In genomic region chr9:119970763-119971656, GRCm38 (mm10) we compare ENCODE assay signal across 8 mouse cellular contexts. TPM values are rescaled to one million over a fixed set of nuclear protein-coding genes. Genes with fewer than 3 reads are reported as not detected.
DNase-seq lines count a peak whose midpoint lies in the region; ATAC-seq and TF ChIP-seq lines count a peak whose summit lies in the region.

No protein-coding gene starts in this region.

- no peak overlapping the region for H3K4me2 ChIP-seq in embryonic facial prominence, embryonic 14.5 days (ENCODE audit: low read depth, low read length)
- no peak overlapping the region for H3K4me2 ChIP-seq in kidney, embryonic 16.5 days (replicated peaks; ENCODE audit: low read depth, low read length)
- H3K4me2 ChIP-seq in neural tube, embryonic 15.5 days = no peak overlapping the region

- no peaks in the 10 kb centered on the region for H3K9me3 ChIP-seq in embryonic facial prominence, embryonic 14.5 days (ENCODE audit: control insufficient read depth, low read length)
- H3K9me3 ChIP-seq in kidney, embryonic 16.5 days (ENCODE audit: low read length) = no peaks in the 10 kb centered on the region
- no peaks in the 10 kb centered on the region for H3K9me3 ChIP-seq in neural tube, embryonic 15.5 days (replicated peaks)

- H3K4me3 ChIP-seq in layer of hippocampus, adult 2 months = no peak overlapping the region
- H3K4me3 ChIP-seq in embryonic facial prominence, embryonic 14.5 days (ENCODE audit: low read depth, low read length) = no peak overlapping the region
- no peak overlapping the region for H3K4me3 ChIP-seq in kidney, embryonic 16.5 days (ENCODE audit: low read length)
- no peak overlapping the region for H3K4me3 ChIP-seq in neural tube, embryonic 15.5 days (replicated peaks)

- peak overlapping the region; percentile 11; the same call in 1 of the 2 replicates for H3K9ac ChIP-seq in embryonic facial prominence, embryonic 14.5 days (ENCODE audit: low read depth, low read length)
- H3K9ac ChIP-seq in kidney, embryonic 16.5 days (replicated peaks; ENCODE audit: low read length) = no peak overlapping the region
- no peak overlapping the region for H3K9ac ChIP-seq in neural tube, embryonic 15.5 days (replicated peaks)

- TF ChIP-seq CTCF in layer of hippocampus, adult 2 months (conservative IDR thresholded peaks at IDR 0.05) = no peak
- TF ChIP-seq CTCF in Patski (IDR thresholded peaks at IDR 0.05) = no peak

- in situ Hi-C loops in Patski (cut with MboI; ENCODE audit: low pct_unique_long_range_greater_than_20kb) = loop anchor here (5.0 kb wide), 1 partner anchor 41 kb away; no protein-coding TSS in a partner anchor

- CTCF ChIA-PET in Patski (lab: Charles Lee) = interaction anchor here (1.0 to 1.5 kb wide), 4 partner anchors 23 to 128 kb away, joined by 3 to 6 read pairs (median 4); partner anchors contain the start of genes Gorasp1 and Ttc21a

- 70% methylated on average over 7 of the region's 7 CpGs for WGBS in embryonic facial prominence, embryonic 14.5 days
- 79% methylated on average over 7 of the region's 7 CpGs for WGBS in kidney, embryonic 16.5 days
- 64% methylated on average over 7 of the region's 7 CpGs for WGBS in neural tube, embryonic 15.5 days

- peaks cover 5% of the 10 kb centered on the region; the same call in 1 of the 2 replicates for H3K4me1 ChIP-seq in embryonic facial prominence, embryonic 14.5 days (ENCODE audit: control insufficient read depth, insufficient read depth, low read length)
- 0 out of 2 replicates have a peak, but pooled peaks cover 11% of the 10 kb centered on the region for H3K4me1 ChIP-seq in kidney, embryonic 16.5 days (ENCODE audit: insufficient read depth, low read length)
- H3K4me1 ChIP-seq in neural tube, embryonic 15.5 days = peaks cover 19% of the 10 kb centered on the region

- POLR2A ChIA-PET in Patski (lab: Charles Lee) = interaction anchor here (1.6 kb wide), 1 partner anchor 10 kb away, joined by 3 read pairs; no protein-coding TSS in a partner anchor

- H3K36me3 ChIP-seq in embryonic facial prominence, embryonic 14.5 days (ENCODE audit: control insufficient read depth, insufficient read depth, low read length) = peaks cover 35% of the 10 kb centered on the region
- H3K36me3 ChIP-seq in kidney, embryonic 16.5 days (ENCODE audit: insufficient read depth, low read length) = peaks cover 27% of the 10 kb centered on the region
- no peaks in the 10 kb centered on the region for H3K36me3 ChIP-seq in neural tube, embryonic 15.5 days

- peak overlapping the region; percentile 21; the same call in 1 of the 2 replicates for H3K27ac ChIP-seq in layer of hippocampus, adult 2 months
- H3K27ac ChIP-seq in embryonic facial prominence, embryonic 14.5 days (replicated peaks; ENCODE audit: low read depth, low read length) = no peak overlapping the region
- no peak overlapping the region for H3K27ac ChIP-seq in kidney, embryonic 16.5 days (ENCODE audit: low read length)
- H3K27ac ChIP-seq in neural tube, embryonic 15.5 days (replicated peaks) = peak overlapping the region; percentile 18

- peak; percentile 29 for ATAC-seq in Patski
- peak; percentile 59; the same call in 1 of the 2 replicates for ATAC-seq in embryonic facial prominence, embryonic 14.5 days (ENCODE audit: low read depth)
- ATAC-seq in kidney, embryonic 16.5 days (ENCODE audit: low FRiP score, low TSS enrichment) = 0 out of 2 replicates have a peak, but pooled peaks have one; percentile 58
- ATAC-seq in neural tube, embryonic 15.5 days (ENCODE audit: low FRiP score) = peak; percentile 46; the same call in 1 of the 2 replicates
- ATAC-seq in granulocyte monocyte progenitor cell, adult 5-6 weeks (replicated peaks; ENCODE audit: poor library complexity, severe bottlenecking) = no peak

- no peaks in the 10 kb centered on the region for H3K27me3 ChIP-seq in Patski
- H3K27me3 ChIP-seq in embryonic facial prominence, embryonic 14.5 days (replicated peaks; ENCODE audit: control insufficient read depth, insufficient read depth, low read length) = no peaks in the 10 kb centered on the region
- H3K27me3 ChIP-seq in kidney, embryonic 16.5 days (ENCODE audit: insufficient read depth, low read length) = no peaks in the 10 kb centered on the region
- H3K27me3 ChIP-seq in neural tube, embryonic 15.5 days (replicated peaks) = no peaks in the 10 kb centered on the region

- DNase-seq in layer of hippocampus, adult 2 months (ENCODE audit: low spot score in 2 of 2) = no peak
- DNase-seq in layer of hippocampus, adult 11-12 months (ENCODE audit: low spot score) = no peak
- DNase-seq in Patski (ENCODE audit: low read depth, low spot score) = no peak
- DNase-seq in embryonic facial prominence, embryonic 14.5 days (ENCODE audit: low spot score) = peak; percentile 53
- no peak for DNase-seq in thymus, postnatal 10 days (ENCODE audit: low spot score in 2 of 2)

RNA-seq across cellular contexts. Expression of gene Csrnp1, which starts 13.4 kb away (rescaled TPM):
- 10 to 100 TPM; 13.7 TPM for total RNA-seq in layer of hippocampus, adult 2 months (2021)
- polyA plus RNA-seq in Patski (2021) = 18.8 TPM
- 1.7 and 2.4 TPM in 2 replicates for polyA plus RNA-seq in embryonic facial prominence, embryonic 14.5 days (2014; fragmentation: Nextera tagmentation; extraction: Ambion mirVana)
- 7.1 and 8.7 TPM in 2 replicates for polyA plus RNA-seq in kidney, embryonic 16.5 days (2015; fragmentation: Nextera tagmentation; extraction: Ambion mirVana)
- 1.4 and 3.4 TPM in 2 replicates for polyA plus RNA-seq in neural tube, embryonic 15.5 days (2015; fragmentation: Nextera tagmentation; extraction: Ambion mirVana)
- total RNA-seq in granulocyte monocyte progenitor cell, adult 5-6 weeks (2014; fragmentation: Nextera tagmentation) = 1.3 and 8.5 TPM in 2 replicates
- total RNA-seq in granulocyte monocyte progenitor cell, adult 5-6 weeks (2017) = 8.8 and 16.9 TPM in 2 replicates

RNA-seq across cellular contexts. Expression of gene Ttc21a, which starts 33.6 kb away (rescaled TPM):
- under 1 TPM; 0.49 to 0.92 TPM for total RNA-seq in layer of hippocampus, adult 2 months (2021)
- 0.64 TPM for polyA plus RNA-seq in Patski (2021)
- polyA plus RNA-seq in embryonic facial prominence, embryonic 14.5 days (2014; fragmentation: Nextera tagmentation; extraction: Ambion mirVana) = 0.52 and 0.72 TPM in 2 replicates
- 0.20 and 0.35 TPM in 2 replicates for polyA plus RNA-seq in kidney, embryonic 16.5 days (2015; fragmentation: Nextera tagmentation; extraction: Ambion mirVana)
- 0.74 and 0.80 TPM in 2 replicates for polyA plus RNA-seq in neural tube, embryonic 15.5 days (2015; fragmentation: Nextera tagmentation; extraction: Ambion mirVana)
- 2.4 and 2.8 TPM in 2 replicates for total RNA-seq in granulocyte monocyte progenitor cell, adult 5-6 weeks (2014; fragmentation: Nextera tagmentation)
- 3.3 and 3.6 TPM in 2 replicates for total RNA-seq in granulocyte monocyte progenitor cell, adult 5-6 weeks (2017)

RNA-seq across cellular contexts. Expression of gene Gorasp1, which starts 33.6 kb away (rescaled TPM):
- 10 to 100 TPM; 33.1 to 40.8 TPM for total RNA-seq in layer of hippocampus, adult 2 months (2021)
- 24.1 TPM for polyA plus RNA-seq in Patski (2021)
- polyA plus RNA-seq in embryonic facial prominence, embryonic 14.5 days (2014; fragmentation: Nextera tagmentation; extraction: Ambion mirVana) = 29.9 and 32.4 TPM in 2 replicates
- polyA plus RNA-seq in kidney, embryonic 16.5 days (2015; fragmentation: Nextera tagmentation; extraction: Ambion mirVana) = 28.0 and 29.5 TPM in 2 replicates
- polyA plus RNA-seq in neural tube, embryonic 15.5 days (2015; fragmentation: Nextera tagmentation; extraction: Ambion mirVana) = 24.0 and 25.7 TPM in 2 replicates
- total RNA-seq in granulocyte monocyte progenitor cell, adult 5-6 weeks (2014; fragmentation: Nextera tagmentation) = 8.0 and 9.4 TPM in 2 replicates
- total RNA-seq in granulocyte monocyte progenitor cell, adult 5-6 weeks (2017) = 4.8 and 9.5 TPM in 2 replicates

RNA-seq across cellular contexts. Expression of gene Xirp1, which starts 52.4 kb away (rescaled TPM):
- under 1 TPM; 0.10 to 0.23 TPM for total RNA-seq in layer of hippocampus, adult 2 months (2021)
- polyA plus RNA-seq in Patski (2021) = 0.04 TPM
- 4.9 and 8.0 TPM in 2 replicates for polyA plus RNA-seq in embryonic facial prominence, embryonic 14.5 days (2014; fragmentation: Nextera tagmentation; extraction: Ambion mirVana)
- 0.22 and 0.23 TPM in 2 replicates for polyA plus RNA-seq in kidney, embryonic 16.5 days (2015; fragmentation: Nextera tagmentation; extraction: Ambion mirVana)
- 0.09 and 0.14 TPM in 2 replicates for polyA plus RNA-seq in neural tube, embryonic 15.5 days (2015; fragmentation: Nextera tagmentation; extraction: Ambion mirVana)
- not detected in 2 replicates for total RNA-seq in granulocyte monocyte progenitor cell, adult 5-6 weeks (2014; fragmentation: Nextera tagmentation)
- not detected in 2 replicates for total RNA-seq in granulocyte monocyte progenitor cell, adult 5-6 weeks (2017)

Comparison
In these comparisons a context has a peak if more than half of its experiments do, and no peak if none do; other contexts are left out.
1. H3K27ac ChIP-seq: peak in layer of hippocampus, adult 2 months (single experiment) and neural tube, embryonic 15.5 days (single experiment); none in embryonic facial prominence, embryonic 14.5 days (single experiment) and kidney, embryonic 16.5 days (single experiment).